Mouse (Mus musculus): ENCODE measurements around the gene Thegl.
"Not testable (repeated sequence)": the region's sequence is repeated elsewhere in the genome, so short reads cannot be mapped to it uniquely, and the experiment has no call there.

Gene Thegl

DNA sequence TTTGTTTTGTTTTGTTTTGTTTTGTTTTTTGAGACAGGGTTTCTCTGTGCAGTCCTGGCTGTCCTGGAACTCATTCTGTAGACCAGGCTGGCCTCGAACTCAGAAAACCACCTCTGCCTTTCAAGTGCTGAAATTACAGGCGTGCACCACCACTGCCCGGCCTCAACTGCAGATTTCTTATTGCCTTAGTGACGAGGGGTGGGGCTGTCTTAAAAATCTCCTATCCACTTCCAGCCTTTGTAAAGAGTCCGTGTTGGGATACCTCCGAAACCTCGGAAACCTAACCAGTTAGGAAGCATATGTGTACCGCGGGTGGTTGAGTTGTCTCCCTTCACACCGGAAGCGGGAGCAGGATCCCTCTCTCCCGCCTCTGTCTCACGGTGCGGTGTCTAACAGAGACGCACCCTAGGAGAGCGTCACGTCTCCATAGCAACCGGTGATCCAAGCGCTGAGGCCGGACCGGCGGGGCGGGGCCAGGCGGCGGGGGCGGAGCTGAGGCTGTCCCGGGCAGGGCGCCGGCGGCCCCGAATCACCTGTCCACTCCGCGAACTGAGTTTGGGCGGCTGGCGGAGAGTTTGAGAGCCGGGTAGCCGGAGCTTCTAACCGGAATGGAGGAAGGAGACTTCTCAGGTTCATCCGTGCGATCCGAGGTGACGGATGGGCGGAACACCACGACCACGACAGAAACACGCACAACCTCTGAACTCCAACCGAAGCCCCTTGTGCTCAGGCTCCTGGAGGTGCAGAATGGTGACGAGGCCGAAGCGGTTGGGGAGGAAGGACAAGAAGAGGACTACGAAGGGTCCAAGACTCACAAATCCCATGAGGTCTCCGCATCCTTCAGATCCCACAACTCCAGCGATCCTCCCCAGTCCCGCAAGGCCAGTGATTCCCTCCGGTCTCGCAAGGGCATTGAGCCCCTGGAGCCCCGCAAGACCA lies at the start of gene Thegl:
Thegl (plus strand) TSS at position 480 of the 939 bp plus-strand sequence.
- in situ Hi-C loops (cut with MboI; ENCODE audit: low pct_unique_long_range_greater_than_20kb in 1 of 2, low sequenced_read_pairs in 2 of 2, unreplicated experiment in 1 of 2): no loop called here

DNA sequence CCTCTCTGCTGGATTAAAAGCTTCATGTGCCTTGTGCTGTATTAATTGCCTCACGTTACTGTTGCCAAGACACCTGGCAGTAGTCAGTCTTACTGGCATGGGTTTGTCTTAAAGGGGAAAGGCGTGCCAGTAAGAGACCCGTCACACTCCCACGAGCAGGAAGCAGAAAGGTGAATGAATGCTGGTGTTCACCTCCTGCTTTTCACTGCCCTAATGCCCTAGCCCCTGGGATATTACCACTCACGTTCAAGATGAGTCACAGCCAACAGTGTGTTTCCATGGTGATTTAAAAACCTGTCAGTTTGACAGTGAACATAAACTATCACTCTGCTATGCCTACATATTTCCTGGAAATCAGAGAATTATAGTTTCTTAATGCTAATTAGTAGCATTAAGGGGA lies 46.6 kb upstream of the Thegl start:
- in situ Hi-C loops (cut with MboI; ENCODE audit: low pct_unique_long_range_greater_than_20kb in 1 of 2, low sequenced_read_pairs in 2 of 2, unreplicated experiment in 1 of 2): no loop called here

DNA sequence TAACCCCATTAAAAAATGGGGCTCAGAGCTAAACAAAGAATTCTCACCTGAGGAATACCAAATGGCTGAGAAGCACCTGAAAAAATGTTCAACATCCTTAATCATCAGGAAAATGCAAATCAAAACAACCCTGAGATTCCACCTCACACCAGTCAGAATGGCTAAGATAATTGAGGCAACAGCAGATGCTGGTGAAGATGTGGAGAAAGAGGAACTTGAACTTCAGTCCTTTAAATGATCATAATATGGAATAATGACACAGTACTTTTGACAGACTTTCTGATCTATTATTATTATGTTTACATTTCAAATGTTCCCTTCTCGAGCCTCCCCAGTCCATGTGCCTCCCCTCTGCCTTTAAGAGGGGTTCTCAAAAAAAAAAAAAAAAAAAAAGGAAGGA lies 44.7 kb upstream of the Thegl start:
- in situ Hi-C loops (cut with MboI; ENCODE audit: low pct_unique_long_range_greater_than_20kb in 1 of 2, low sequenced_read_pairs in 2 of 2, unreplicated experiment in 1 of 2): not testable (repeated sequence)

DNA sequence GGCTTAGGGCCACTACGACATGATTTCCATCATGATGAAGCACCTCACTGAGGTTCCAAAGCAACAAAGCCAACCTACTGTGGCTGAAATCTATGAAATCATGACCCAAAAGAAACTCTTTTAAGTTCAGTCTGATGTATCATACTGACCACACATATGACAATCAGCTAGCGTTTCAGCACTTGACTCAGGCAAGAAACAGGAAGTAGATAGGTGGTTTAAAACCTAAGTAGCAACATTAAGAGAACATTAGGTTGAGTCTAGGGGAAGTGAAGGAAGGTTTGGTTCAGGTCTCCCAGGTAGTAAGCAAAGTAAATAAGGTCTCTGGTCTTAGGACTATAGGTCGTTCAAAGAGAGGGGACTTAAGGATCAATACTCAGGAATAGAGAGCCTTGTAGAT lies 42.3 kb upstream of the Thegl start:
- in situ Hi-C loops (cut with MboI; ENCODE audit: low pct_unique_long_range_greater_than_20kb in 1 of 2, low sequenced_read_pairs in 2 of 2, unreplicated experiment in 1 of 2): no loop called here

DNA sequence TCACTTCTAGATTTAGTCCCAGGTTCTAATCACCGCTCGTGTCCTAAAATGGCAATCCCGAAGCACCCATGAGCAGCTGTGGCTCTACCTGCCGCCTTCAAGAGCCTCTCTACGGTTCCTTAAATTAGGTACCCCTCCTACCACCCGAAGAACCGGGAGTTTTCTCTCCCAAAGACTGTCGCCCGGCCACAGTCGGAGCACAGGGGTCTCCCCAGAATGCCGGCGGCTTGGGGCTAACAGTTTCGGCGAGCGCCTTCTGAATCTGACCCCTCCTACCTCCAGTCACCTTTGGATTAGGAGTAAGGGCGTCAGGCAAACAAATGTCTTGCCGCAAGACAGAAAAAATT lies 41.6 kb upstream of the Thegl start:
- in situ Hi-C loops (cut with MboI; ENCODE audit: low pct_unique_long_range_greater_than_20kb in 1 of 2, low sequenced_read_pairs in 2 of 2, unreplicated experiment in 1 of 2): no loop called here

DNA sequence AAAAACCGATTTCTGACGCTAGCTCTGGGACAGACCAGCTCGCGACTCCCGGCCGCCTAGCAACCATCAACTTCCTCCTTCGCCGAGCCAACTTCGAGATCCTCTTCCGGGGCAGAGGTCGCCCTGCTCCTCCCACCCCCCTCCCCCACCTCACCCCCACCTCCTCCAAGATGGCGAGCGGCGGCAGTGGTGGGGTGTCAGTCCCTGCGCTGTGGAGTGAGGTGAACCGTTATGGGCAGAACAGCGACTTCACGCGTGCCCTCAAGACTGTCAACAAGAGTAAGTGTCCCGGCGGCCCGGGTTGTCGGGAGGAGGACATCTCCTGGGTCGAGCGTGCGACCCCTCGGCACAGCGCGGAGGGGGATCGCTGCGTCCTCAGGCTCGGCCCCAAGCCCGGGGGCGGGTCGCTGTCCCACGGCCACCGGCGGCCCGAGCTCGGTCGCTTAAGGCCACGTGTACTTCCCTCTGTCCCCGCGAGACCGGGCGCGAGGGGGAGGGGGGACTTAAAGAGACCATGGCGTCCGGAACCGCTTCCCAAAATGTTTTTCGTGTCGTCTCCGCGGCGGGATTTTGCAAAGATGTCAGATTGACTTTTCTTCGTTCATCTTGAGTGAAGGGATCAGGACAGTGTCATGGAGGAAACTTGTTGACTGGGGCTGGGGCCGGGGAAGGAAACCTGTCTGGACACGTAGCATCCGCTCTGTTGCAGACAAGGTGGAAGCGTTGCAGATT lies 41.1 kb upstream of the Thegl start, which contains the start of gene Srp72:
Srp72 (plus strand) TSS at position 130 of the 732 bp plus-strand sequence.
- in situ Hi-C loops (cut with MboI; ENCODE audit: low pct_unique_long_range_greater_than_20kb in 1 of 2, low sequenced_read_pairs in 2 of 2, unreplicated experiment in 1 of 2): loop anchor here in 1 of 2 experiments (25.0 kb wide), 1 partner anchor 363 kb away; no protein-coding TSS in a partner anchor

DNA sequence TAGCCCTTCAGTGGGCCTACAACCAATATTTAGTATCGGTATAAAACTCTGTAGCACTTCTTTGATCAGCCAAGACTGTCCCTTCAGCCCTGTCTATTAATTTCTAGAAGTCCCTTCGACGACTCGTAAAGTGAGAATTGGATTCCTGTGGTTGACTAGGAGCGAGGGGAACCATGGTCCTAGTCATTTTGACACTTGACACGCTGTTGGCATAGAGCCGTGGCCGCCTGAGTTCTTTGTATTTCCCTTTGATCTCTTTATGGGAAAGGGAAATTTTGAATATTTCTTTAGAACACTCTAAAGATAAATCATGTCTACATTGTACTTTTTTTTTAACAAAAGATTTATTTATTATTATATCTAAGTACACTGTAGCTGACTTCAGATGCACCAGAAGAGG lies 40.1 kb upstream of the Thegl start:
- in situ Hi-C loops (cut with MboI; ENCODE audit: low pct_unique_long_range_greater_than_20kb in 1 of 2, low sequenced_read_pairs in 2 of 2, unreplicated experiment in 1 of 2): loop anchor here in 1 of 2 experiments (25.0 kb wide), 1 partner anchor 362 kb away; no protein-coding TSS in a partner anchor

DNA sequence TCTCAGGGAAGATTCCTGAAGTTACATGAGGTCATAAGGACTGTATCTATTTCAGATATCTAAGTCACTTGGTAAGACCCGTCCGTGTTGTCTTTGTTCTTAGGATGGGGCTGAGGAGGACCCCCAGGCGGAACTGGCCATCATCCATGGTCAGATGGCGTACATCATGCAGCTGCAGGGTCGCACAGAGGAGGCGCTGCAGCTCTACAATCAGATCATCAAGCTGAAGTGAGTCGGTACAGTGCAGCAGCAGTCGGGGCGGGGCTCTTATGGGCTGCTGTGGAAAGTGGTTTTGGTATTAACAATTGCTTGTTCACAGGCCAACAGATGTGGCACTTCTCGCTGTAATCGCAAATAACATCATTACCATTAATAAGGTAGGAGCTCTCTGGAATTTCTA lies 31.8 kb upstream of the Thegl start:
- in situ Hi-C loops (cut with MboI; ENCODE audit: low pct_unique_long_range_greater_than_20kb in 1 of 2, low sequenced_read_pairs in 2 of 2, unreplicated experiment in 1 of 2): loop anchor here in 1 of 2 experiments (25.0 kb wide), 1 partner anchor 353 kb away; no protein-coding TSS in a partner anchor

DNA sequence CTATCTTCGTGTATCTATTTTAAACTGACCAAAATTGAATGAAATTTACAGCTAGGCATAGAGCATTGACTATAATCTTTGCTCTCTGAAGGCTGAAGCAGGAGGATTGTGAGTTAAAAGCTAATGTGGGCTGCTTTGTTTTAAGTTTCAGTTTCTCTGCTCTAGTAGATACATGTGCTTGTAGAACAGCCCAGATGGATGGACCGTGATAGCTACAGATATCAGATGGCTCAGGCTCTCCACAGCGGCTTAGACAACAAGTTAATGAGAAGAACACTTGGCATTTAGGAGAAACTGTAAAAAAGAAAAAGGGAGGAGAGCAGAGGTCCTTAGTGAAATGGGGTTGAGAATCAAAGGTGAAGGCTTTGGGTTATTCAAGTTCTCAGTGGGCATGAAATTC lies 25.0 kb upstream of the Thegl start:
- in situ Hi-C loops (cut with MboI; ENCODE audit: low pct_unique_long_range_greater_than_20kb in 1 of 2, low sequenced_read_pairs in 2 of 2, unreplicated experiment in 1 of 2): loop anchor here (10.0 to 25.0 kb wide), 2 partner anchors 224 to 347 kb away; partner anchors contain the start of gene Spink2 (in 1 of the 2)

DNA sequence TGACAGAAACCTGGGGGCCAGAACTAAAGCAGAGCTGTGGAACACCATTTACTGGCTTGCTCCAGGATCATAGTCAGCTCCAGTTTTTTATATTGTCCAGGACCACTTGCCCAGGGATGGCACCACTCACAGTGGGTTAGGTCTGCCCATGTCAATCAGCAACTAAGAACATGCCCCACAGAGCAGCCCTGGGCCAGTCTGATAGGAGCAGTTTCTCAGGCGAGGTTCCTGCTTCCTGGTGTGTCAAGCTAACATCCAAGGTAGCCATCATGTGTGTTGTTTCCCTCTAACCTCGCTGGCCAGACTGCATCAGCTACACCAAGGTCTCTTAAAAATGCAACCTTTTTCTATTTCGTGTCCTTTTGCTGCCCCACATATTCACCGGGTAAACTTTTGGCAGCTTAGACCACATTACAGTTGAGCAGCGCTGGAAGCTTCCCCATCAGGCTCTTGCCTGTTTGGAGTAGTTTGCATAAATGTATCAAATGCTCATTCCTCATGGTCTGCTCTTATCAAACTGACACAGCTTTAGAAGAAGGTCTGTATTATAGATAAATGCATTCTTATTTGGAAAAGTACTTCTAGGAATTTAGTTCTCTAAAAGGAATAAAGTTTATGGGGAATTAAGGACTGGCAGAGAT lies 22.5 kb upstream of the Thegl start:
- in situ Hi-C loops (cut with MboI; ENCODE audit: low pct_unique_long_range_greater_than_20kb in 1 of 2, low sequenced_read_pairs in 2 of 2, unreplicated experiment in 1 of 2): loop anchor here (10.0 to 25.0 kb wide), 2 partner anchors 222 to 344 kb away; partner anchors contain the start of gene Spink2 (in 1 of the 2)

DNA sequence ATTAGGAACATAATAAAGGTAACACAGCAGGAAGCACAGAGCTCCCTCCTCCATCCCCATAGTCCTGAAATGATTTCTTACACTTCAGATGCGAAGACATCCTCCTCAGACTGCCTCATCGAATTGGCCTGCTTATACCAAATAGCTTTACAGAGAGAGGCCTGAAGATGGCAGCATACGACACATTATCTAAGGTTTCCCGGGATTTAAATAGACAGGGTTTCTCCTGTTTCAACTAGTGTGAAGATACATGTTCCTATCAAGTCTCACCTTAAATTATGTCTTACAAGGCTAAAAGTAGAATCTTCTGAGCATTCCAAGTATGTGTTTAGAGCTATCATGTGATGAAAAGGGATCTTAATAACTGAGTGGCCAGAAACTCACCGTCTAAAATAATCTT lies 17.4 kb upstream of the Thegl start:
- in situ Hi-C loops (cut with MboI; ENCODE audit: low pct_unique_long_range_greater_than_20kb in 1 of 2, low sequenced_read_pairs in 2 of 2, unreplicated experiment in 1 of 2): loop anchor here (10.0 to 25.0 kb wide), 2 partner anchors 216 to 339 kb away; partner anchors contain the start of gene Spink2 (in 1 of the 2)

DNA sequence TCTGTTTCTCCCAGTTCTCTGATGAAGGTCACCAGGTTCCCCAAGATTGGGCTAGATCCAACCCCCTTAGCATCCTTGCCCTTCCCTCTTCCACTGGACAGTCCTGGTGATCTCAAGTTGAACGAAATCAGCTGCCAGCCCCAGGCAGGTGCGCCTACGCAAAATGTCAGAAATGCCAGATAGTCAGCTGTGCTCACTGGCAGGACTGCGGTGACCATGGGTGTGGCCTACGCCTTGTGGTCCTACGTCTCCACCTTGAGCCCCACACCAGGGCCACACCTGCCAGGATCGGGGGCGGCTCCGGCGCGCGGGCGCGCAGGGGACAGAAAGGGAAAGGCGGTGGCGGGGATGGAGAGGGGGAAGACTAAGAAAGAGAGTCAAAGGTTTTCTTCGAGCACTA lies 14.6 kb upstream of the Thegl start:
- in situ Hi-C loops (cut with MboI; ENCODE audit: low pct_unique_long_range_greater_than_20kb in 1 of 2, low sequenced_read_pairs in 2 of 2, unreplicated experiment in 1 of 2): no loop called here

DNA sequence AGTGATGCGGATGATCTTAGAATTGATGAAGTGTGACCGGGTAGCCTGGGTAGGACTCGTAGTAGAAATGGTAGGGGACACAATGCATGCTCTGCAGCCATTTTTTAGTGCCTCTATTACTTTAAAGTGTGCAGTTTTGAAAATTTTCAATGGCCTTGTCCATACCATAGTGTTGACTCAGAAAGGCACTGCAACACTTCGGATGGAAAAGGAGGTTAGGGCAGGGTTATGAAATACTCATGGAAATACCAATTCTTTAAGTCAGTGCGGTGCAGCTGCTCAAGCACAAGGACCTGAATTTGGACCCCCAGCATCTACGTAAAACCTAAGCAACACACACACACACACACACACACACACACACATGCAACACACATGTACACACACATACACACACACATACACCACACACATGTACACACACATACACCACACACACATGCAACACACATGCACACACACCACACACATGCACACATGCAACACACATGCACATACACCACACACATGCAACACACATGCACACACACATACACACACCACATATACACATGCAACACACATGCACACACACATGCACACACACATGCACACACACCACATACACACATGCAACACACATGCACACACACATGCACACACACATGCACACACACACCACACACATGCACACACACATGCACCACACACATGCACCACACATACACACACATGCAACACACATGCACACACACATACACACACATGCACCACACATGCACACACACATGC lies 11.6 kb upstream of the Thegl start, which contains the start of gene Arl9:
Arl9 (plus strand) TSS at position 5 of the 771 bp plus-strand sequence.
- in situ Hi-C loops (cut with MboI; ENCODE audit: low pct_unique_long_range_greater_than_20kb in 1 of 2, low sequenced_read_pairs in 2 of 2, unreplicated experiment in 1 of 2): no loop called here

DNA sequence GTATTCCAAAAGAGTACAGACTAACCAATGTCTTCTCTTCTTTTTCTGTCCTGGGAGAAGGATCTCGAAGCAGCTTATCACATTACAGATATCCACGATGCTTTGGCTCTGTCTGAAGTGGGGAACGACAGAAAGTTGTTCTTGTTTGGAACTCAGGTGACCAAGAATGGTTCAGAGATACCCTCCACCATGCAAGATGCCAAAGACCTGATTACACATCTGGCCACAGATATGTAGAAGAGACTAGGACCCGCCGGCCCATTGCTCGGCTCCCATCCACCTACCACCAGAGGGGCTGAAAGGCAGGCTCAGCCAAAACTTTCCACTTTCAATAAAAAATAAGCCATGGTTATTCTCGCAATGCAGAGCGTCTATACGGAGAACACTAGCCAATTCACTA lies 5.5 kb upstream of the Thegl start:
- in situ Hi-C loops (cut with MboI; ENCODE audit: low pct_unique_long_range_greater_than_20kb in 1 of 2, low sequenced_read_pairs in 2 of 2, unreplicated experiment in 1 of 2): no loop called here

DNA sequence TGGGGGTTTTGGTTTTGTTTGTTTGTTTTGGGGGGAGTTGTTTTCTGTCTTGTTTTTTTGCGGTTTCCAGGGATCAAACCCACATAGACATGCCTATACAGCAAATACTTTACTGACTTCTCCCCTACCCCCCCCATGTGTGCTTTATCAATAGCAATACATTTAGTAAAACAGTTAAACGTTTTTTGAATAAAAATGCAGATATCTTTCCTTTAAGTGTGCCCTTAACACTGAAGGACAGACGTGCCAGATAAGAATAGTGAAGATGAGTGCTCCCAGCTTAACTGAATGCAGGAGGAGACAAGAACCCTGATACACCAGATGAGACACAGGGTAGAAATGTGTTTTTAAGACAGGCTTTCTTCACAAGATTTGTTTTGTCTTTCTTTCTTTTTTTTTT lies 4.7 kb upstream of the Thegl start:
- in situ Hi-C loops (cut with MboI; ENCODE audit: low pct_unique_long_range_greater_than_20kb in 1 of 2, low sequenced_read_pairs in 2 of 2, unreplicated experiment in 1 of 2): no loop called here

DNA sequence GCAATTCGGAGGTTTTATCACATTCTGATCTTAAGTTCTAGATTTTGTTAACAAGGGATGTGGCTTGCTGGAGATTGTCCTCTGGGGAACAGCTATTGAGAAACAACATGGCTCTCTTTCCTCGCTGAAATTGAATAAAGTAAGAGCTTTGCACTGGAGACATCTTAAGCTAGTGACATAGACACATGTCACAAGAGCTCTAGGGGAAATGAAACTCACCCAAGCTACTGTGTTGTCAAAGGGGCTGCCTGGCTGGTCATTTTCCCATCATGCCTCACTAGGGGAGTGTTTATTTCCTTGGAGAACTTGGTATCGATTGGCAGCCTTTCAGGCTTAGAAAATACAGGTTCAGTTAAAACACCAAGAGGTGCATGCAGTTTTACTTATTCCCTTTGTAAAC lies 2.7 kb upstream of the Thegl start:
- in situ Hi-C loops (cut with MboI; ENCODE audit: low pct_unique_long_range_greater_than_20kb in 1 of 2, low sequenced_read_pairs in 2 of 2, unreplicated experiment in 1 of 2): no loop called here

DNA sequence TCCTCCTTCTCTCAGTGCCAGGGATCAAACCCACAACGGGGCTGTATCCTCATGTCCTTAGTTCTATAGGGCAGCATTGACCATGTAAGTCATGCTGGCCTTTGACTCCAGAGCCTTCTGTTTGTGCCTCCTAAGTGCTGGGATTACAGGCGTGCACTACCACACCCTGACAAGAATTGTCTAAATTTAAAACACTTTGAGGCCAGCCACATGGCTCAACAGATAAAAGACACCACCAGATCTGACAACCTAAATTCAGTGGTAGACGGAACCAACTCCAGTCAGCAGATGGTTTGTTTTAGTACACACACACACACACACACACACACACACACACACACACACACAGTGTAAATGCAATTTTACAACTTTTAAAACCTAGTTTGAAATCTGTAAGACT lies 12.2 kb downstream of the Thegl start:
- in situ Hi-C loops (cut with MboI; ENCODE audit: low pct_unique_long_range_greater_than_20kb in 1 of 2, low sequenced_read_pairs in 2 of 2, unreplicated experiment in 1 of 2): loop anchor here in 1 of 2 experiments (25.0 kb wide), 1 partner anchor 184 kb away; the partner anchor contains the start of gene Spink2

DNA sequence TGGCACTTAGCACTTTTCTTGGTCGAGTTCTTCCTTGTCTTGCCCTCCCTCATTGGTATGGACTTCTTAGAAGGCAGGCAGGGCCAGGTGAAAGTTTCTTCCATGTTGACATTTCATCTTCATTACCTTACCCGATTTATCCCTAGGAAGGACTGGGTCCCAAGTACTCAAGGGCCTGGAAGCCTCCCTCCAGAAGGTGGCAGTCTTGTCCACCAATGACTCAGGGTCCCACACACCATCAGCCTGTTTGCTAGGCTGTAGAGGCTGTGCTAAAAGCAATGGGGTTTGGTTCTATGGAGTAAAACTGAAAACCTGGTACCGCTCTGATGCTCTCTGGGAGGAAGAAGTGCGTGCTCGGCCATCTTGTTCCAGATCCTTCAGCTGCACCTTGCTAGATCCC lies 13.9 kb downstream of the Thegl start:
- in situ Hi-C loops (cut with MboI; ENCODE audit: low pct_unique_long_range_greater_than_20kb in 1 of 2, low sequenced_read_pairs in 2 of 2, unreplicated experiment in 1 of 2): loop anchor here in 1 of 2 experiments (25.0 kb wide), 1 partner anchor 183 kb away; the partner anchor contains the start of gene Spink2

All from mouse embryonic stem cell (cell line).